Mouse (Mus musculus): ENCODE measurements at regions not wholly inside any gene's neighbourhood (a gene's known extent, or its start where the extent isn't known, plus 50 kb on each side); places are given as distances from the start of the nearest gene placed in this dataset.
A peak's percentile ranks its signal among the peaks of the same experiment; 100 is the strongest.

DNA sequence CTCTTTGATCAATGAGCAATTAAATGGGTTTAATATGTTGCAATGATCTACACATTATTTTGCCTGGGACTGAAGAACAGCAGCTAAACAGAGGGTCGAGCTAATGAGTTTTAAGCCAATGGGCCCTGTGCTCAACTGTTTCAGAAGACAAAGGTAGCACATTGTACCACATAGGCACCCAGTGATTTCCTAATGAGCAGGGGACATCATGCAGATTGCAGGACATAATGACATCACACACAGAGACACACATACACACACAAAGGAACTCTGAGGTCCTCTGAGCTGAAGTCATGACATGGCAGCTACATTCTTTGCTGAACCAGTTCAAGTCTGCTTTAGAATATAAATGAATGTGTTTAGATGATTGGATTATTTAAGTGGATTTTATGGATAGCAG is 71.9 kb downstream of the Zfp330 start:
- no peak for DNase-seq

GRCm38 (mm10) chr8:82700471-82700870 is 73.5 kb downstream of the Zfp330 start:
- no peak for DNase-seq

DNA sequence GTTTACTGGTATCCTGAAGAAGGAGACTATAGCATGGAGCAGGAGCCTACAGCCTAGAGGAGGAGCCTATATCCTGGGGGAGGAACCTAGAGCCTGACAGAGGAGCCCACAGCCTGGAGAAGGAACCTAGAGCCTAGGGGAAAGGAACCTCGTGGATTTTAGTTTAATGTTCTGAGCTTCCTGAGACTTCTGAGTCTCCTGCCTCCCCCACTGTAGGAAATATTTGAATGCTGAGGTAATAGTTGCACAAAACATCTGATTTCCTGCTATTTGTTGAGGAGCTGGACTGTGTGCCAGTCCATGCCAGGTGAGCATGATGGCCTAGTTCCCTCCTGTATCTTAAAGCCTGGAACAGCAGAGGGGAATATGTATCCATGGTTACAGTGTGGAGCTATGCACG is 74.7 kb downstream of the Zfp330 start:
- DNase-seq, result peak; percentile 6 to 47

GRCm38 (mm10) chr8:82698071-82698470 is 75.9 kb downstream of the Zfp330 start:
- DNase-seq, result peak; percentile 40 to 70

- no peak for DNase-seq
Measured at GRCm38 (mm10) chr8:82693086-82693485, 80.9 kb downstream of the Zfp330 start.

DNA sequence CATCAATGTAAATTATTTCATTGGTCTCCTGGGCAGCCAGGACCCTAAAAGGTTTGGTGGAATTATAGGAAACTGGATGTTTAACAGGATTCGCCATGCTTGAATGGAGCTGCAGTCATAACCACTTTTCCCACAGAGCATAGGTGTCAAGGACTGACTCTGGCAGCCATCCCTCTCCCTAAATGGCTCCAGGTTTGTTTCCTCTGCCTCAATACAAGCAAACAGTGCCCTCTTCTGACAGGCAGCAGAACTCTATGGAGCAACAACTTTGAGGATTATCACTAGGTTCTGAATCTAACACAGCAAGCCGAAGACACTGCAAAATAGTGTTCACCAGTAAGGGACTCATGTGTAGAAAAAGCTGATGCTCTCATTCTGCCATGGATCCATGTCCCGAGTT is 84.6 kb downstream of the Zfp330 start:
- peak; percentile 53 to 74 for DNase-seq

- DNase-seq, result peak; percentile 48 to 72
Measured at GRCm38 (mm10) chr8:82685966-82686365, 88.0 kb downstream of the Zfp330 start.

DNA sequence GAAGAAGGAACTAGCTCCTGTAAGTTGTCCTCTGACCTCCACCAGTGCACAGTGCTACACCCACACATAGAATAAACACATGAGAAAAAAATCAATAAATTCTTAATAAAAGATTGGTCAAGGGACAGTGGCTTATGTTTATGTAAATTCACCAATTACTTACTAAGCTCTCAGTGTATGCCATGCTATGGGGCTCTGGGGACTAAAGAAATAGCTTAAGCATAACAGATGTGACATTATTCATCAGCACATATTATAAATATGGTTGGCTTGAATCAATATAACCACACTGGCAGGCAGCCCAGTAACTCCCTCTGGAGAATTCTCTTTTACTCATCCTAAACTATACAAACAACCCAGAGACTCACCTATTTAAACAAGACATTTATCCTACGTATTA is 95.2 kb downstream of the Zfp330 start:
- DNase-seq, result no peak

GRCm38 (mm10) chr8:82677781-82678180 is 96.2 kb downstream of the Zfp330 start:
- DNase-seq, result no peak

DNA sequence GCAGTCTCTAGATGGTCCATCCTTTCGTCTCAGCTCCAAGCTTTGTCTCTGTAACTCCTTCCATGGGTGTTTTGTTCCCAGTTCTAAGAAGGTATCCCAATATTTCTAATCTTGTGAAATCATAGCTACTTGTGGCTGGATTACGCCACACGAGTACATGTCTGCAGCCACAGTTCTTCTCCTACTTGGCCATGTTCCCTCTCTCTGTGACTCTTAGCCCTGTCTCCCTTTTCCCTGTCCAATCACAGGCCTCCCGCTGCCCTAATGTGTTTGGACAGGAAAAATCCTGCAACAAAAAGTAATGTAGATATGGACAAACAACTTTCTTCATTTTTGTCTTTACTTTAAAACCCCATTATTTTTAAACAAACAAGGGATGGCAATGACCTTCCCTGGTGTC is 104.7 kb downstream of the Zfp330 start:
- DNase-seq, result peak in 1 of 2 experiments; percentile 14

- no peak for DNase-seq
Measured at GRCm38 (mm10) chr8:82665131-82665530, 108.8 kb downstream of the Zfp330 start.

DNA sequence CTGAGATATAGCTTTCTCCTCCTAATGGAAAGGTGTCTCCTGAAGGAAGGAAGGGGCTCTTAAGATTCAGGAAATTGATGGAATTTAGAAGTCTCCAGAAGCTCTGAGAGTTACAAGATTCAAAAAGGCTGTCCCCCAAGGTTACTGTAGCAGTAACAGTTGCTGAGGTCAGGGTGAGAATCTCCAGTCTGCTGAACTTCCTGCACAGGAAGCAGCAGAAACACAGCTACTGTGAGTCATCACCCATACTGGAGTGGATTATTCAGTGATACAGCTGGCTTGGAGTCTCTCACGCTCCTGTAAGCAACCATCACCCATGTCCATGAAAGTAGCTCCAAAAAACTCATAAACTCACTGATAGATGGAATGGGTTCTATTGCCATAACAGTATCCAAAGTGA is 133.5 kb downstream of the Zfp330 start:
- peak in 1 of 2 experiments; percentile 36 for DNase-seq

DNA sequence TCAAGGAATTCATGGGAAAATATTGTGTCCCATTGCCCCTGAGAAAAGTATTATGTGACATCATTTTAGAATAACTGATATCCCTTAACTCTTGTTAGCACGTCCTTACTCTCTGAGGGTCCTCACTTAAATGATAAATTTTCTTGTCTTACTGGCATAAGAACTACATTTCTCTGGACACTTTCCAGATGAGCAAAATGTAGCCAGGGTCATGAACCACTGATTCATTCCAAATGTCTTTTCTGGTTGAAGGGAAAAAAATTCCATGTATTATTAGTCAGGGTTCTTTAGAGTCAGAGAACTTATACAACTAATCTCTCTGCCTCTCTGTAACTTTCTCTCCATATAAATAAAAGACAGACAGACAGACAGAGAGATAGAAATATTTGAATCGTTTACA is 143.5 kb downstream of the Zfp330 start:
- no peak for DNase-seq

DNA sequence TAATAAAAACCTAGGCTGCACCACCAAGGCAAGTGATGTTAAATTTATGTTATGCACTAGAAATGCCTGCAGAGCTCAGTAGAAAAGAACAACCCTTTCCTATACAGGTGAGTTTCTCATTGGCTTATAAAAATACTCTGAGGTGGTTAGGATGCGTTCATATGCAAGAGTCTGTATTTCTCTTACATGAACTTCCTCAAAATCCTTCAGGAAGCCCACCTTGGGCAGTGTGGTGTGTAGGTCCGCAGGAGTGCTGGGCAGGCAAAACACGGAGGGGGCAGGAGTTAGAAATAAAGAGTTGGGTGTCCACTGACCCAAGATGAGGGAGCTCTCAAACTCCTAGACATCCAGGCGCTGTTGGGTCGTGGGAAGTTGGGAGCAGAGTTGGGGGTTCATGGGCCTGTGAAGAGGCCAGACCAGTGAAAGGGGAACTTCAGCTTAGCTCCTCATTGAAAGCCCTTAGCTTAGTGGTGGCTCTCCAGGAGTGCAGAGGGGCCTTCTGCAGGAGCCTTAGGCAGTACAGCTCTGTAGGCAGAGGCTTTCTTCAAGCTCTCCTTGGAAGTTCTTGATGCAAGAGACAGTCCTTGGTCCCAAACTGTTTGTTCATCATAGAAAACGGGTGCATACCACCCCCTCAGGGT is 150.0 kb downstream of the Zfp330 start:
- DNase-seq, result no peak

DNA sequence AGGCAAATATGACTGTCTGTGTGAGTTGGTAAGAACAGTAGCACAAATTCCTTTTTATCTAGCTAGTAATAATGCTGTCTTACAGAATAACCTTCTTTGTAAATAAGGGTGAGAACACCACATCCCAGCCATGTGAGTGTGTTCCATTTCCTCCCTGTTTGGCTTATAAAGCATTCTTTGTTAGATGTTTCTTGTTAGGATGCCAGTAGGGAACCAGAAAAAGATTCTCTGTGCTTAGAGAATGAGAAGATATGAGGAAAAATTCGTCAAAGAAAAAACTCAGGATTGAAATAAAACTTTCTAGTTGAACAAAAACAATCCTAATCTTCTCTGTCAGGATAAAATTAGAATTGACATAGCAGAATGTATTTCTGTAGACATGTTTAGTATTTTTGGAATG is 155.3 kb downstream of the Zfp330 start:
- no peak for DNase-seq

DNA sequence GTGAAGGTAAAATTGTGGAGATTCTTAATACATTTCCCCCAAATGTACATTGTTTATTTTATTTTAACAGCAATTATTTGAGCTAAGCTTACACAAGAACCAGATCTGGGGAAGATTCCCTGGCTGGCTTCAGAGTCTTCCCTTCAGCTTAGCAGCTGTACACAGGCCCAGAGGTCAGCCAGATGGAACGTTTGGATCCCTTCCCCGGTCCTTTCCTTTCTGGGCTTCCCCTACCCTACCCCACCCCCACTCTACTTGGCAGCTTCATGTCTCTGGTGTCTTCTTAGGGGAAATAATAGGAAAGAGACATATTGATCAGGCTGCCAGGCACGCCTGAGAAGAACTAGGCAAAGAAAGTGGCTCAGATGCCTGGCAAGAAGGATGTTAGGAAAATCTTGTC is 172.4 kb downstream of the Zfp330 start:
- peak; percentile 82 for DNase-seq

DNA sequence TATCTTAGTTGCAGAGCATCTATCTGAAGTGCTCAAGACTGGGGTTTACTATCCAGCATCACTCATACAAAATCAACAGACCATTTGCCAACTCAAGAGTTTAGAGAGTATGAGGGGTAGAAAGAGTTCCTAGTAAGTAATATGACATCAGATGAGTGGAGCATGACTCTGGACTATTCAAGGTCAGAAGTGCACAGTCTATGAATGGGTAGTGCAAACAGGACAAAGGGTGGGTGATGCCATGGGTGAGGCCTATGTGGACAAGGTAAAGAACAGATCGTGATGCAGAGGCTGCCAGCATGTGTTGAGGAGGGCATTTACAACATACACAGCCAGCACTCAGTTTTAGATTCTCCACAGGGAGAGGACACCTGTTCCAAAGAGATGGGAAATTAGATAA is 170.4 kb upstream of the Il15 start:
- no peak for DNase-seq

DNA sequence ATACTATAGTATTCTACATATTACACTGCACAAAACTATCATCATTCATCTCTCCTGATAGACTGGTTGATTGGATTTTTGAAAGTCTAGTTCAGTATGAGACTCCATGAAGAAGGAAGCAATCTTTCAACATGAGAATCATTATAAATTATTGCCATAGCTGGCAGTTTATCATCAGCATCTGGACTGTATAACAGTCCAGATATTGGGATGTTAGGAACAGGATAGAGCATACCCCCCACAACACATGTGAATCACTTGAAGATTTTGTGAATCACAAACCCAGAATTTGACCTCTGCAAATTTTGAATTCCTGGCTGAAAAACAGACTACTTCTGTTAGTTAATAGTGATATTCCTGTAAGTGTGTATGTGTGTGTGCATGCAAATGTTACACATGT is 135.1 kb upstream of the Il15 start:
- DNase-seq, result no peak

GRCm38 (mm10) chr8:82529153-82529552 is 126.1 kb upstream of the Il15 start:
- no peak for DNase-seq

DNA sequence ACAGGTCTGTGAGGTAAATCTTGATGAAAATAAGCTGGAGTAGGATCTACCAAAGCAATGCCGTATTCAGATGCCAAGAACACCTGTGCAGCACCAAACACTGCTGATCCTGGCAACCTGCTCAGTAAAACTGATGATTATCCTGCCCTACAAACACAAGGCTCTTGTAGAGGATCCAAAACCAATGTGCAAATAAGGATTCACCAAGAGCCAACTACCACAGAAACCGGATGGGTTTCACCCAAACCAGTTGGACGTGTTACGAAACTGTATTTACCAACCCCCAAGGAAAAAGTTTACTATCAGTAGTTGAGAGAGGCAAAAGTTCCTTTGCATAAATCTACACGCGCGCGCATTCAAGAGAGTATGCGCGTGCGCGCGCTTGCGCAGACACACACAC is 120.8 kb upstream of the Il15 start:
- DNase-seq, result no peak

- peak in 1 of 2 experiments; percentile 21 for DNase-seq
Measured at GRCm38 (mm10) chr8:82498496-82498895, 95.5 kb upstream of the Il15 start.

DNA sequence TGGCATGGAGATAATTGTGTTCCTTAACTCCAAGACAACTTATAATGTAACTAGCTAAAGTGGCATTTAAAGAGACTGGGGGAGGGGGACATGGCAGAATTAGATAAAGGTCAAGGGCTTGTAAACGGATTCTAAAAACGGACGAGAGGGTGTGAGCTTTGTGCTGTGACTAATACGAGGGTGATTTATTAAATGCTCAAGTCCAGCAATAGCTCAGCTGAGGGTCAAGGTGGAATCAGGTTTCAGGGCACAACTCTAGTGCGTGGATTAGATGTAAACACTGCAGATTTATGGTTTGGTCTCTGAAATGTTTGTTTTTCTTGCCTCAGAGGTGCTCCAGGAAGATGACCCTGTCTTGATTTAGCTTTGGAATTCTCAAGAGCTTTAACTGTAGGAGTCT is 74.8 kb upstream of the Il15 start:
- no peak for DNase-seq

DNA sequence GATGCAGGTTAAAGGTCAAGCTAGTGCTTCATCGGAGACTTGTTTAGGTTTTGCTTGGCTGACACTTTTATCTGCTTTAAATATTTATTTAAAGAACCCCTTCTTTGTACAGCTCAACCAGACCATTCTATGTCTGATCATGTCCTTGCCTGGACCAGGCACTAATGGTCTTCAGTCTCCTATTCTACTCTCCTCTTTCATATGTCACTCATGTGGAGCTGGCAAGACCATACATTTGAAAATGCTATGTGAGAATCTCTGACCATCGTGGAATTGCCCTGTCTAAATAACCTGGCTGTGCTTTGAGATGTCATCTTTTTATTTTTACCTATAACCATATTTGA is 74.4 kb upstream of the Il15 start:
- no peak for DNase-seq

DNA sequence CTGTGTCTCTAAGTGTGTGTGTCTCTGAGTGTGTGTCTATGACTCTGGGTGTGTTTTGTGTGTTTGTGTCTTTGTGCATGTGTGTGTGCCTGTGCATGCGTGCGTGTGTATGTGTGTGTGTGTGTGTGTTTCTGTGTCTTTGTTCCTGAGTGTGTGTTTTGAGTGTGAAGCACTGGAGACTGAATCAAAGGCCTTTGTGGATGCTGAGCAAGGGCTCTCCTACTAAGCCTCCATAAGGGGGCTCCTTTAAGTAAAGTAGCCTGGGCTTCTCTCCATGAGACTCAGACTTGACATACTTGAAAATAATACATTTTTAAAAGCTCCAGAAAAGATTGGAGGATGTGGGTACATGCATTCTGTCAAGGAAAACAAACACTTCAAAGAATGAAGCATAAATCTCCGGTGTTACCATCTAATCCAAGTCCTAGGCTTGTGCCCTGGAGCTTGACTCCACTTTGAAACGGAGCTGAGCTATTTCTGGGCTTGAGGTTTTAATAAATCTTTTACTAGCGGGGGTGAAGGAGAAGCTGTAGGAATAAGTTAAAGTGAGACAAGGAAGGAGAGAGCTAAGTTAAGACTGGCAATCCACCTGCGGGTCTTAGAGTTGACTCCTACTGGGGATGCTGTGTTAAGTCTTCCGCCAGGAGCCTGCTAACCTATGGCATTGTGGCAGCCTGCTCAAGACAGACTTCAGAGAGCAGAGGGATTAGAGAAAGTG is 73.8 kb upstream of the Il15 start:
- no peak for DNase-seq

Data from heart, adult 18-20 months (tissue).